Mouse (Mus musculus) CH12.LX (cell line): ENCODE measurements at regions not wholly inside any gene's neighbourhood (a gene's known extent, or its start where the extent isn't known, plus 50 kb on each side); places are given as distances from the start of the nearest gene placed in this dataset.

Experiments used
- DNase-seq: peaks from one replicate; pipeline ENCODE4 v3.0.0-alpha.2; 2013; ENCODE audit errors: extremely low read depth
- H3K27ac ChIP-seq: 2 replicates; pipeline ENCODE4 v1.5.1; 2012; ENCODE audit warnings: low read depth, mild to moderate bottlenecking, control low read depth, moderate library complexity; ENCODE audit not compliant: insufficient read depth
- H3K27me3 ChIP-seq: replicated peaks from 2 replicates; pipeline ENCODE3; 2012; ENCODE audit warnings: inconsistent platforms
- H3K36me3 ChIP-seq, 2 experiments: replicated peaks in 1 of 2; 2 replicates each; pipeline versions ENCODE3 to v1.6.1; 2012; ENCODE audit warnings: inconsistent platforms in 1 of 2, low read length in 1 of 2, mild to moderate bottlenecking in 1 of 2, mixed read lengths in 1 of 2, moderate library complexity in 1 of 2; ENCODE audit not compliant: control insufficient read depth in 1 of 2, insufficient read depth in 1 of 2
- H3K4me1 ChIP-seq, 2 experiments: 2 replicates each; pipeline ENCODE4 v1.6.1; 2012; ENCODE audit warnings: inconsistent platforms in 1 of 2, moderate library complexity in 1 of 2; ENCODE audit not compliant: insufficient read depth in 2 of 2, control insufficient read depth in 1 of 2
- H3K4me2 ChIP-seq: 2 replicates; pipeline ENCODE4 v1.6.1; 2012; ENCODE audit warnings: low read depth, mild to moderate bottlenecking, control low read depth; ENCODE audit not compliant: poor library complexity, insufficient read depth, severe bottlenecking
- H3K4me3 ChIP-seq, 3 experiments: fragments of 150-350 bp in 1 of 3; sonication (generic) in 1 of 3; replicated peaks in 1 of 3; 2 replicates each; pipeline versions ENCODE3 to v1.5.1; 2011 to 2012; ENCODE audit warnings: low read depth in 2 of 3, low read length in 2 of 3, mild to moderate bottlenecking in 2 of 3, moderate library complexity in 2 of 3, control low read depth in 1 of 3, improper control_type of control experiment in 1 of 3, inconsistent platforms in 1 of 3, mixed read lengths in 1 of 3; ENCODE audit not compliant: poor library complexity in 1 of 3
- H3K79me2 ChIP-seq: replicated peaks from 2 replicates; pipeline ENCODE4 v1.6.1; 2012; ENCODE audit warnings: mild to moderate bottlenecking, moderate library complexity; ENCODE audit not compliant: control insufficient read depth, poor library complexity, insufficient read depth, severe bottlenecking; ENCODE audit errors: extremely low read depth
- H3K9ac ChIP-seq: 2 replicates; pipeline ENCODE4 v1.6.1; 2012; ENCODE audit warnings: low read depth, mild to moderate bottlenecking, control low read depth, moderate library complexity; ENCODE audit not compliant: insufficient read depth
- H3K9me3 ChIP-seq: replicated peaks from 2 replicates; pipeline ENCODE3; 2012; ENCODE audit warnings: low read length, inconsistent platforms, mixed read lengths
- CTCF ChIP-seq, 2 experiments: IDR thresholded peaks in 1 of 2; conservative IDR thresholded peaks in 1 of 2; 2 replicates each; pipeline ENCODE4 v1.5.1; 2011 to 2012; ENCODE audit warnings: low read depth in 2 of 2, low read length in 2 of 2, improper control_type of control experiment in 1 of 2, inconsistent platforms in 1 of 2, mild to moderate bottlenecking in 1 of 2, moderate library complexity in 1 of 2
- ELF1 ChIP-seq: IDR thresholded peaks from 2 replicates; pipeline ENCODE4 v1.6.1; 2014; ENCODE audit warnings: low read depth, mild to moderate bottlenecking, inconsistent platforms, low read length, improper control_type of control experiment
- IRF4 ChIP-seq: IDR thresholded peaks from 2 replicates; pipeline ENCODE4 v1.6.1; 2014; ENCODE audit warnings: low read depth, mild to moderate bottlenecking, inconsistent platforms, low read length, improper control_type of control experiment
- KAT2A ChIP-seq: IDR thresholded peaks from 2 replicates; pipeline ENCODE4 v1.6.1; 2012; ENCODE audit warnings: low read length, improper control_type of control experiment, inconsistent platforms; ENCODE audit not compliant: insufficient replicate concordance
- MAX ChIP-seq: IDR thresholded peaks from 2 replicates; pipeline ENCODE4 v1.6.1; 2011; ENCODE audit warnings: low read length, improper control_type of control experiment
- MAZ ChIP-seq: IDR thresholded peaks from 2 replicates; pipeline ENCODE4 v1.6.1; 2012; ENCODE audit warnings: low read depth, mild to moderate bottlenecking, inconsistent platforms, low read length, improper control_type of control experiment, moderate library complexity
- MYC ChIP-seq: IDR thresholded peaks from 2 replicates; pipeline ENCODE4 v1.6.1; 2011; ENCODE audit warnings: low read depth, mild to moderate bottlenecking, improper control_type of control experiment, low read length
- NRF1 ChIP-seq: IDR thresholded peaks from 2 replicates; pipeline ENCODE4 v1.6.1; 2014; ENCODE audit warnings: low read depth, mild to moderate bottlenecking, inconsistent platforms, low read length, improper control_type of control experiment, moderate library complexity
- PAX5 ChIP-seq: IDR thresholded peaks from 2 replicates; pipeline ENCODE4 v1.6.1; 2012; ENCODE audit warnings: low read length, inconsistent platforms, mixed read lengths
- RAD21 ChIP-seq: IDR thresholded peaks from 2 replicates; pipeline ENCODE4 v1.6.1; 2011; ENCODE audit warnings: low read depth, mild to moderate bottlenecking, low read length, improper control_type of control experiment, moderate library complexity
- RCOR1 ChIP-seq: conservative IDR thresholded peaks from 2 replicates; pipeline ENCODE4 v1.6.1; 2012; ENCODE audit warnings: low read depth, mild to moderate bottlenecking, inconsistent platforms, low read length, improper control_type of control experiment
- SIN3A ChIP-seq: IDR thresholded peaks from 2 replicates; pipeline ENCODE4 v1.6.1; 2012; ENCODE audit warnings: low read length, improper control_type of control experiment, inconsistent platforms
- SMC3 ChIP-seq: IDR thresholded peaks from 2 replicates; pipeline ENCODE4 v1.6.1; 2011; ENCODE audit warnings: low read depth, low read length, improper control_type of control experiment
- TCF12 ChIP-seq: IDR thresholded peaks from 2 replicates; pipeline ENCODE4 v1.6.1; 2014; ENCODE audit warnings: low read depth, mild to moderate bottlenecking, inconsistent platforms, low read length, improper control_type of control experiment
- USF1 ChIP-seq: IDR thresholded peaks from 2 replicates; pipeline ENCODE4 v1.6.1; 2014; ENCODE audit warnings: low read depth, mild to moderate bottlenecking, inconsistent platforms, low read length, improper control_type of control experiment
- USF2 ChIP-seq: conservative IDR thresholded peaks from 2 replicates; pipeline ENCODE4 v1.6.1; 2011; ENCODE audit warnings: low read depth, low read length, improper control_type of control experiment
- ZKSCAN1 ChIP-seq: IDR thresholded peaks from 2 replicates; pipeline ENCODE4 v1.6.1; 2012; ENCODE audit warnings: low read depth, inconsistent platforms, low read length, improper control_type of control experiment, borderline replicate concordance
- dilution Hi-C: fragments of 300-500 bp; cut with MboI; formaldehyde crosslinking; loops from 2 replicates; pipeline ENCODE4 v1.14.3; 2020; ENCODE audit warnings: low sequenced_read_pairs; ENCODE audit not compliant: extremely low pct_unique_long_range_greater_than_20kb, extremely low pct_ligation_motif_present
- in situ Hi-C: fragments of 300-500 bp; cut with MboI; formaldehyde crosslinking; loops from 3 replicates; pipeline ENCODE4 v1.14.3; 2019; ENCODE audit warnings: low sequenced_read_pairs, low pct_ligation_motif_present, low pct_unique_long_range_greater_than_20kb, mixed read lengths

- H3K4me1 ChIP-seq, result no peaks in the 10 kb centered on the region
- dilution Hi-C loops, result no loop called here
- TF ChIP-seq ELF1, result no peak
- TF ChIP-seq KAT2A, result no peak
- TF ChIP-seq PAX5, result no peak
- TF ChIP-seq USF1, result no peak
- TF ChIP-seq TCF12, result no peak
- TF ChIP-seq SMC3, result no peak
- no peak for TF ChIP-seq RCOR1
- no peak for TF ChIP-seq ZKSCAN1
- H3K36me3 ChIP-seq, result no peaks in the 10 kb centered on the region
- H3K27me3 ChIP-seq, result no peaks in the 10 kb centered on the region
- no peak overlapping the region for H3K4me2 ChIP-seq
- H3K27ac ChIP-seq, result no peak overlapping the region
- H3K79me2 ChIP-seq, result no peaks in the 10 kb centered on the region
- in situ Hi-C loops, result no loop called here
- H3K9ac ChIP-seq, result no peak overlapping the region
- H3K4me3 ChIP-seq, result no peak overlapping the region
- DNase-seq, result no peak
- H3K9me3 ChIP-seq, result peaks cover 10% of the 10 kb centered on the region
These were observed 484.5 kb downstream of the Bmp2 start for GRCm38 (mm10) chr2:134036359-134036874.

GRCm38 (mm10) chr2:134029631-134030414 is 477.9 kb downstream of the Bmp2 start:
- Histone ChIP-seq H3K79me2 (no peaks in the 10 kb centered on the region), H3K36me3 (no peaks in the 10 kb centered on the region), H3K27me3 (no peaks in the 10 kb centered on the region), H3K9ac (no peak overlapping the region), H3K27ac (no peak overlapping the region), H3K4me2 (no peak overlapping the region), H3K4me1 (no peaks in the 10 kb centered on the region), H3K9me3 (peaks cover 18% of the 10 kb centered on the region), H3K4me3 (no peak overlapping the region)
- in situ Hi-C loops, result no loop called here
- no peak for DNase-seq
- dilution Hi-C loops, result no loop called here
- TF ChIP-seq IRF4 (no peak), CTCF (conservative IDR thresholded peaks at IDR 0.05 in 1 of 2, IDR thresholded peaks at IDR 0.05 in 1 of 2; ENCODE audit: low read depth in 2 of 2, low read length in 2 of 2) (peak in 1 of 2 experiments; percentile 14; a peak in 1 of 4 replicates), RAD21 (peak; percentile 15; the same call in 1 of the 2 replicates), MAZ (no peak), ZKSCAN1 (no peak)

GRCm38 (mm10) chr2:134029153-134029552 is 477.2 kb downstream of the Bmp2 start:
- no peak overlapping the region for H3K9ac ChIP-seq
- H3K36me3 ChIP-seq, result no peaks in the 10 kb centered on the region
- H3K79me2 ChIP-seq, result no peaks in the 10 kb centered on the region
- H3K27ac ChIP-seq, result no peak overlapping the region
- H3K9me3 ChIP-seq, result peaks cover 18% of the 10 kb centered on the region
- dilution Hi-C loops, result no loop called here
- no peaks in the 10 kb centered on the region for H3K27me3 ChIP-seq
- no peak overlapping the region for H3K4me3 ChIP-seq
- DNase-seq, result no peak
- in situ Hi-C loops, result no loop called here
- no peak overlapping the region for H3K4me2 ChIP-seq
- TF ChIP-seq PAX5 (no peak), MYC (no peak), KAT2A (no peak), USF2 (no peak), RCOR1 (no peak), SIN3A (no peak), NRF1 (no peak), MAX (no peak)
- no peaks in the 10 kb centered on the region for H3K4me1 ChIP-seq
